Mouse (Mus musculus) neural tube, embryonic 10.5 days (tissue): Measurements from ENCODE around the gene Hspa4.

Experiments
- DNase-seq: peaks from one replicate; pipeline ENCODE4 v3.0.0-alpha.2; 2017; ENCODE audit warnings: low spot score; ENCODE audit errors: extremely low spot score

The Hspa4 gene

DNA sequence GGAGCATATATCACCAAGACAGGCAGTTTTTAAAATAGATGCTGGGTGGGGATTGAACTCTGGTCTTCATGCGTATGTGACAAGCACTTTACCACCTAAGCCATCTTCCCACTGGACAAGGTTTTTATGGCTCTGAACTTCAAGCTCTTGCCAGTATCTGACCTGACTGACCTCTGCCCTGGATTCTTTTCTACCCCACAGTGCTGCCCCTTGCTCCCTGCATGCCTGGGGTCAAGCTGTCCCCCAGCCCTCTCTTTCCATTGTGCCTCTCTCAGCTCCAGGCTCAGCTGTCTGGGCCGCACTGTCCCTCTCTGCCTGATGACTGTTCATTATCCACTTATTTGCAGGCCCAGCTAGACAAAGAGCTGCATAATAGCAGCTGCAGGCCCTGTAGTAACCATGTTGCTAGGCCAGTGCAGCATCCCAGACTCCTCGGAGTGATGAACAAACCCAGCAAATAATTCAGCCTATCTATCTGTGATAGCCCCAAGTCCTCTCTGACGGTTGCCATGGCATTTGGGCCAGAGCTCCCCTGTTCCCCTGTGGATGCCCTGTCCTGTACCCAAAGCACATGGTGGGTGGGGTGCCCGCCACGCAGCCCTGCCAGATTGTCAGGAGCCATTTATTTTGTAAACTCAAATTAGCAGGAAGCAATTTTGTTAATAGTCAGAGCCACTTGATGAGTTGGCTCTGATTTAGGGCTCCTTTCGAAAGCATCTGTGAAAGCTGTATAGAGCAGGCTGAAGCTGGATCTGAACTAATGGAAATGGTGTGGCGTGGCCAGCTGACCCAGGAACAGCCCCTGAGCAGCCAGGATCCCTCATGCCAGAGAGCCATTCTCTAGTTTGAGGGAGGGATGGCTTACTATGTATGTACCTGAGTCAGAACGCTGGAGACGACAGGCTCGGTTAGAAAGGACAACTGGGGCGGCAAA is 47.8 kb downstream of the Hspa4 start:
- DNase-seq, result peak; percentile 40

DNA sequence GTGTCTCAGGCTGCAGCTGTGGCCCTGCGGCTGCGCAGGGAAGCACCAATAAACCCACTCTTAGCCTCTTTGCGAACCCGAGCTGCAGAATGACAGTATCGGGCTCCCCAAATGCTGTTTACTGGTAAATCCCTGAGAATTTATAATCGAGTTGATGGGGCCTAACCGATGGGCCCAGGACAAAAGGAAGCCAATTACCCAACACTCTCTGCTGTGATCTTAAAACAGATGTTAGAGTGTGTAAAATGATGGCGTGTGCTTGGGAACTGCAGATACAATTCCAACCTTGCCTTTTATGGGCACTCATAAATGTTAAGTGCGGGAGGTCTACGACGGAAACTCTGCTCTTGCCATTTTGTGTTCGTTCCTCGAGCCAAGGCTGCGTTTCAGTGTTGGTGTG is 49.5 kb downstream of the Hspa4 start:
- no peak for DNase-seq

DNA sequence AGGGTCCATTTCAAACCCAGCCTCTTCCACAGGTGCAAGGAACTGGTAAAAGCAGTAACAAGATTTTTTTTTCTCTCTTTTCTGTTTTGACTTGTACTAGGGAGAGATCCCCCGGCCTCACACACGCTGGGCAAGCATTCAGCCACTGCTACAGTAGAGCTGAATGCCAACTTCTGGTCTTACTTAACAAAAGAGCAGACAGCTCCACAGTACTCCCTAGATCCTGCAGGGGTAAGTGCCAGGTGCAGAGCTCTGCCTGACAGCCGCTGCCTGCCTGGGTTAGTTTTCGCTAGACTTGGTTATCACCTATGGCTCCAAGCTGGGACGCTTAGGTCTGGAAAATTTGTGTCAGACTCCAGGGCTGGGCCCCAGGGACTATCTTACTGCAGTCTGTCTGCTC is 50.6 kb downstream of the Hspa4 start:
- DNase-seq, result no peak

DNA sequence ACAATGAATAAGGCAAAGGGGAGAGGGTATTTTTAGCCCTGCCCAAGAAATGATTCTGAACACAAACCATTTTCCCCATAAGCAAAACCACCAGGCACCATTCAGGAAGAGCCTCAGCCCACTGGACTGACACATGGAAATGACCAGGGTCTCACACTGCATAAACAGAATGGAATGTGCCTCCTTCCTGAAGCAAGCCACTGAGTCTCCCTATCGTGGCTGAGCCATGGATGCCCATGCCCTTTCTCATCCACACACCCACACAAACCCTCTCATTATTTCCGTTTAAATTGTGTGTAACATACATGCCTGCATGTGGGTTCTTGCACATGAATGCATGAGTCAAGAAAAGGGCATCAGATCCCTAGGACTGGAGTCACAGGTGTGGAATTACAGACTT is 54.7 kb downstream of the Hspa4 start:
- no peak for DNase-seq

DNA sequence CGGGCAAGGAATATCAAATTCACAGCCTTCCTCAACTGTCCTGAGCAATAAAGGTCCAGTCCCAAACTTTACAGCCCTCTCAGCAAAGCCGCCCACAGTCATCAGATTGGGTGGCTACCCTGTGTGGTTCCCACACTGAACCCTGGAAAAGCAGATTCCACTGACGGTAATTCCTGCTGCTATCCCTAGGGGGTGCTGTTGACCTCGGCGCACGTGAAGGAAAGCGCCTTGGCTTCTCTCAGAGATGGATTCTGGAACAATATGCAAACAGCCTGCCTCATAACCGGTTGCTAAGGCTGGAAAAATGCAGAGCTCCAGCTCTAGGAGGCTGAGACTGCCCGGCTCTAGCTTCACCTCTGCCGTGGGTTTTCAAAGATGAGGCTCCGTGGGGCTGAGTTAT is 57.1 kb downstream of the Hspa4 start:
- DNase-seq, result no peak

DNA sequence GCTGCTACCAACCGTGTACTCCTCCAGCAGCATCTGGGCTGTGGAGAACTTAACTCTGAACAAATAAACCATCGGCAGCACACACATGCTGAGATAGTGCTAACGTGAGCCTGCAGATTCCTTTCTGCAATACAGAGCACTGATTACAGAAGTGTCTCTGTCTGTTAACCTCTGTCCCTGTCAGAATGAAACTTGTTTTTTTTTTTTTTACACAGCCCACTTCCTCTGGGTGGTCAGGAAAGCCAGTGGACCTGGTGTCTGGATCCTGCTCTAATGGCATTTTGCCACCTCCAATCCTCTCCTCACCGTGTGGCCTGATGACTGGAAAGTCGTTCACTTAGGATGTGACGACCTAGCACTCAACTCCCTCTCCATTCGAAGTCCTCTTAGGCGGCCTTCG is 66.7 kb downstream of the Hspa4 start:
- DNase-seq, result no peak

DNA sequence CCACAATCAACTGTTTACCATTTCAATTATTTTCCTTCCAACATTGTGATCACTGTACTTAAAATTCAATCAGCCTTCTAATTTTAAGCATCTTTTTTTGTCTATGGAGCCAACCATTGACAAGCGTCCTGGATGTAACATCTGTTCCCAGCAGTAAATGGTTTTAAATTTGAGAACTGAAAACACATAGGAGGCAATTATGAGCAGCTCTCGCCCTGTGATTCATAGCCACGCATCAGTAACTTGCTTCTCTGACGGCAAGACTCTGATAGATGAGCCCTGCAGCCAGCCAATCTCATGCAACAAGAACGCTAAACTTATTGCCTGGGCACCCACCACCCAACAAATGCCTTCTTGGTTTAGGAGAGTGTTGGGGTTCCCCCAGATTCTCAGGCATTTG is 68.4 kb downstream of the Hspa4 start:
- no peak for DNase-seq

DNA sequence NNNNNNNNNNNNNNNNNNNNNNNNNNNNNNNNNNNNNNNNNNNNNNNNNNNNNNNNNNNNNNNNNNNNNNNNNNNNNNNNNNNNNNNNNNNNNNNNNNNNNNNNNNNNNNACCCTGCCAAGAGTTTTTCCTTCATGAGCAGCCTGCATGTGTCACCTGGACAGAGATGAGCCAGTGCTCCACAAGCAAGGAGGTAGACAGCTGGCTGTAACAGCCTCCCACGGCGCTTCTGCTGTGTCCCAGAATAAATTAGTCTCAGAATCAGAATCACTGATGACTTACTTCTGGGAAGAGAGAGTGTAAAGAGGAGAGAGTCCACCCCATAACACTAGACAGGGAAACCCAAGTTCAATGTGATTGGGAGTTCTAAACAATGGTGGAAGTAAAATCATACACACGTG is 71.2 kb downstream of the Hspa4 start:
- no peak for DNase-seq

DNA sequence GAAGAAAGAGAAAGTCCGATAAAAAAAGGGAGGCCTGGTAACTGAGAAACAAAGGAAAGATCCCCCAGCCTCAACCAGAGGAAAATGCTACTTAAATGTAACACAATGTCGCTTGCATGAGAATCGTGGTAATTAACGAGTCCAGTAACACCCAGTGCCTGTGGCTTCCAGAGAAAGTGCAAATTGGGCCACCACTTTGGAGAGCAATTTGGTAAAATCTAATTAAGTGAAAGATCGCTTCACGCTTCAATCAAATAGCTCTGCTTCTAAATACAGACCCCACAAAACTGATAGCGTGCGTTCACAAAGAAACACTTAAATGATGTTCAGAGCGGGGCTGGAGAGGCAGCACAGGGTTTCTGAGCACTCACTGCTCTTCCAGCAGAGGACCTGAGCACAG is 89.4 kb downstream of the Hspa4 start:
- no peak for DNase-seq
